Mouse (Mus musculus) lung, postnatal 0 days (tissue): ENCODE results near the gene Gm49366. TPM values are rescaled to one million over a fixed set of nuclear protein-coding genes. Genes with fewer than 3 reads are reported as not detected.
"Not testable (repeated sequence)": the region's sequence is repeated elsewhere in the genome, so short reads cannot be mapped to it uniquely, and the experiment has no call there.

Experiments
- ATAC-seq: fragments of 200-750 bp; cut with Nextera tagmentation; 2 replicates; pipeline ENCODE4 v1.8.0; 2017; ENCODE audit warnings: moderate library complexity
- DNase-seq: peaks from one replicate; pipeline ENCODE4 v3.0.0-alpha.2; 2016; ENCODE audit warnings: low spot score
- H3K27ac ChIP-seq: fragments of 300-500 bp; sonication (generic); 2 replicates; pipeline ENCODE4 v1.5.1; 2014; ENCODE audit warnings: antibody characterized with exemption, mild to moderate bottlenecking, low read length, mixed read lengths
- H3K27me3 ChIP-seq: fragments of 300-500 bp; sonication (generic); replicated peaks from 2 replicates; pipeline ENCODE4 v1.6.1; 2014; ENCODE audit warnings: low read length, mixed read lengths; ENCODE audit not compliant: insufficient read depth
- H3K36me3 ChIP-seq: fragments of 300-500 bp; sonication (generic); 2 replicates; pipeline ENCODE4 v1.6.1; 2014; ENCODE audit warnings: low read length, mixed read lengths; ENCODE audit not compliant: insufficient read depth
- H3K4me1 ChIP-seq: fragments of 300-500 bp; sonication (generic); 2 replicates; pipeline ENCODE4 v1.6.1; 2014; ENCODE audit warnings: antibody characterized with exemption, low read depth, low read length, mixed read lengths; ENCODE audit not compliant: insufficient read depth
- H3K4me2 ChIP-seq: fragments of 300-500 bp; sonication (generic); replicated peaks from 2 replicates; pipeline ENCODE4 v1.6.1; 2014; ENCODE audit warnings: low read depth, mild to moderate bottlenecking, low read length, moderate library complexity, mixed read lengths
- H3K4me3 ChIP-seq: fragments of 300-500 bp; sonication (generic); 2 replicates; pipeline ENCODE4 v1.5.1; 2014; ENCODE audit warnings: low read depth, low read length
- H3K9ac ChIP-seq: fragments of 300-500 bp; sonication (generic); replicated peaks from 2 replicates; pipeline ENCODE4 v1.6.1; 2014; ENCODE audit warnings: low read depth, mild to moderate bottlenecking
- H3K9me3 ChIP-seq: fragments of 300-500 bp; sonication (generic); 2 replicates; pipeline ENCODE4 v1.6.1; 2016; ENCODE audit warnings: low read length, mixed read lengths
- CTCF ChIP-seq: IDR thresholded peaks from 2 replicates; pipeline ENCODE4 v1.5.1; 2016; ENCODE audit warnings: antibody characterized with exemption, mild to moderate bottlenecking
- EP300 ChIP-seq: IDR thresholded peaks from 2 replicates; pipeline ENCODE4 v1.6.1; 2016; ENCODE audit warnings: antibody characterized with exemption, mild to moderate bottlenecking, control low read depth
- WGBS: fragments of 180-500 bp; shearing (Covaris S2); extraction: QIAGEN DNeasy Blood & Tissue Kit; methylation state at CpG from one replicate; pipeline ENCODE4 v1.1.7; 2014; 5-methylcytosine and 5-hydroxymethylcytosine counted together
- polyA plus RNA-seq: library from polyadenylated mRNA; unstranded; fragments of >200 nt; fragmentation: Nextera tagmentation; extraction: Ambion mirVana; gene quantifications from 2 replicates; pipeline ENCODE4 v1.2.1, GENCODE M21; 2015

Gm49366 gene
- polyA plus RNA-seq, 1 experiment from 2014 or later: not detected

DNA sequence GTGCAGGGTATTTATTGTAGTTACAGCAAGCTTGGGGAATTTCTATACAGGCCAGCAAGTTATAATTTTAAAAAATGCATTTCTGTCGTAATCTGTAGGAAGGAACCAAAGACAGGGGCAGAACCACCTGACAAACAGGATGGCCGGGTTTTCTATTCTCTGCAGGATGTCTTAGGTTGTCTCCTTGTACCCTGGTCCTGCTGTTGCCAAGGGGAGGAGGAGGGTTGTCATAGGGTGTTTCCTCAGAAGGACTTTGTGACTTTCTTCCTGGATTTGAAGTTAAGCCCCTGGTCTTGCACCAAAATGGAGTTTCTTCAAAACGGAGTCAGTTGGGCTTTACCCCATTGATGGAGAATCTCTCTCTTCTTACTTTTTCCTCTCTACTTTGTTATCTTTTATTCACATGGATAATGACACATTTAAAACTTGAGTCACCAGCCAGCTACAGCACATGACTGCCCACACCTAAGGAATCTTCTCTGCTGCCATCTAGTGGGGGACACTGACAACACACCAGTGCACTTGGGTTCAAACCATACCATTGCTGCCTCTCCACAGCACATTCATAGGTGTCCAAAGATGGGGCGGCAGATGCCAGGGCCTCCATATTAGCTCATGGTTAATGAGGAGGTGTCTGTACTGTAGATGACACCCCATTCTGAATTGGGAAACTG lies 7.9 kb upstream of the Gm49366 start:
- DNase-seq (peak; percentile 86), ATAC-seq (peak; percentile 79)
- TF ChIP-seq CTCF (peak; percentile 94), EP300 (no peak)
- Histone ChIP-seq H3K4me3 (no peak overlapping the region), H3K9ac (no peak overlapping the region), H3K27ac (no peak overlapping the region), H3K36me3 (no peaks in the 10 kb centered on the region), H3K27me3 (no peaks in the 10 kb centered on the region), H3K9me3 (no peaks in the 10 kb centered on the region), H3K4me2 (no peak overlapping the region), H3K4me1 (no peaks in the 10 kb centered on the region)
- 47% methylated on average over 4 of the region's 4 CpGs for WGBS

DNA sequence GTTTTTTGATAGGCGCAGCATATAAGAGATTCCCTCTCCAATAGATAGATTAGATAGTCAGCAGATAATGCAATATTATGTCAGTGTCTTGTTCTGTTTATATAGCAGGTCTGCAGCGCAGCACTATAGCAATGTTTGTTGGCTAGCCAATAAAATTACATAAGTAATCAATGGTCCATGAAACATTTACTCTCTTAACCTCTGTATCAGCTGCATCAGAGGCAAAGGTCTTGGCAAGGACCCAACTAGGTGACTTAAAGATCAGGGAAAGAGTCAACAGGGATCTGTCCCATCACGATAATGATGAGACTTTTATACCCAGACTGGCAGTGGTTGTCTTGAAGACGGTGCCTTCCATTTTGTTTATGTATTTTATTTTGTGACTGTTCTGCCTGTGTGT lies 5.9 kb upstream of the Gm49366 start:
- ATAC-seq (no peak), DNase-seq (no peak)
- Histone ChIP-seq H3K36me3 (no peaks in the 10 kb centered on the region), H3K4me1 (0 out of 2 replicates have a peak, but pooled peaks cover under 1% of the 10 kb centered on the region), H3K9me3 (no peaks in the 10 kb centered on the region), H3K27ac (no peak overlapping the region), H3K9ac (no peak overlapping the region), H3K4me2 (no peak overlapping the region), H3K27me3 (no peaks in the 10 kb centered on the region), H3K4me3 (no peak overlapping the region)
- TF ChIP-seq CTCF (no peak), EP300 (no peak)
- WGBS: 79% methylated on average over 4 of the region's 4 CpGs

- H3K27ac ChIP-seq, H3K4me3 ChIP-seq, H3K27me3 ChIP-seq, DNase-seq, H3K4me1 ChIP-seq, H3K9me3 ChIP-seq, H3K9ac ChIP-seq, H3K4me2 ChIP-seq, H3K36me3 ChIP-seq: not testable (repeated sequence)
- peak; percentile 28; the same call in 1 of the 2 replicates for ATAC-seq
- 73% methylated on average over 2 of the region's 2 CpGs for WGBS
Measured at GRCm38 (mm10) chr12:84033302-84033701, 5.4 kb upstream of the Gm49366 start.

GRCm38 (mm10) chr12:84034108-84034507 lies 4.6 kb upstream of the Gm49366 start:
- WGBS: 26% methylated on average over 4 of the region's 4 CpGs
- H3K36me3 ChIP-seq: no peaks in the 10 kb centered on the region
- TF ChIP-seq EP300 (no peak), CTCF (no peak)
- H3K27me3 ChIP-seq: no peaks in the 10 kb centered on the region
- H3K9me3 ChIP-seq: no peaks in the 10 kb centered on the region
- peak; percentile 46 for ATAC-seq
- H3K4me1 ChIP-seq: 0 out of 2 replicates have a peak, but pooled peaks cover 3% of the 10 kb centered on the region
- no peak overlapping the region for H3K9ac ChIP-seq
- peak; percentile 53 for DNase-seq
- no peak overlapping the region for H3K4me2 ChIP-seq
- no peak overlapping the region for H3K27ac ChIP-seq
- no peak overlapping the region for H3K4me3 ChIP-seq

GRCm38 (mm10) chr12:84038241-84038640 lies 494 bp upstream of the Gm49366 start, which contains the start of gene Acot4:
Gene Acot4, plus strand, starts transcription at chr12:84038379.
- not testable (repeated sequence) for H3K9me3 ChIP-seq, H3K36me3 ChIP-seq, H3K27ac ChIP-seq, H3K27me3 ChIP-seq, H3K4me1 ChIP-seq
- peak; percentile 61 for ATAC-seq
- H3K4me3 ChIP-seq: peak within 1 kb of the TSS; percentile 35
- peak; percentile 30 for DNase-seq
- 6% methylated on average over 32 of the region's 32 CpGs for WGBS
- H3K9ac ChIP-seq: 0 out of 2 replicates have a peak within 1 kb of the TSS, but pooled peaks have one; percentile 23
- peak within 1 kb of the TSS; percentile 66 for H3K4me2 ChIP-seq

- TF ChIP-seq EP300: no peak
- TF ChIP-seq CTCF: no peak
- 0 out of 2 replicates have a peak, but pooled peaks cover 3% of the 10 kb centered on the region for H3K4me1 ChIP-seq
- no peak overlapping the region for H3K4me2 ChIP-seq
- no peaks in the 10 kb centered on the region for H3K36me3 ChIP-seq
- H3K27ac ChIP-seq: no peak overlapping the region
- no peak for DNase-seq
- H3K27me3 ChIP-seq: no peaks in the 10 kb centered on the region
- H3K9me3 ChIP-seq: no peaks in the 10 kb centered on the region
- ATAC-seq: no peak
- WGBS: 70% methylated on average over 5 of the region's 5 CpGs
- no peak overlapping the region for H3K9ac ChIP-seq
- H3K4me3 ChIP-seq: no peak overlapping the region
Measured at GRCm38 (mm10) chr12:84042248-84042647, 3.5 kb downstream of the Gm49366 start.

- no peaks in the 10 kb centered on the region for H3K9me3 ChIP-seq
- WGBS: 65% methylated on average over 2 of the region's 2 CpGs
- H3K27me3 ChIP-seq: no peaks in the 10 kb centered on the region
- no peak overlapping the region for H3K27ac ChIP-seq
- DNase-seq (no peak), ATAC-seq (no peak)
- H3K4me3 ChIP-seq: no peak overlapping the region
- H3K9ac ChIP-seq: no peak overlapping the region
- H3K4me2 ChIP-seq: no peak overlapping the region
- no peaks in the 10 kb centered on the region for H3K4me1 ChIP-seq
- no peak for TF ChIP-seq CTCF
- no peak for TF ChIP-seq EP300
- H3K36me3 ChIP-seq: no peaks in the 10 kb centered on the region
Measured at GRCm38 (mm10) chr12:84044045-84044444, 5.3 kb downstream of the Gm49366 start.
